Mouse (Mus musculus): Measurements from ENCODE around the gene Setd4.

GRCm38 (mm10) chr16:93581125-93581524 lies 22.7 kb downstream of the Setd4 start:
- TF ChIP-seq EP300 (IDR thresholded peaks at IDR 0.05; ENCODE audit: insufficient read depth, low read depth, low read length) (no peak), CTCF (IDR thresholded peaks at IDR 0.05) (no peak), POLR2A (IDR thresholded peaks at IDR 0.05; ENCODE audit: insufficient read depth, low read depth, low read length) (no peak)
